Mouse (Mus musculus): ENCODE data around the gene Rnf150.

Rnf150 gene

GRCm38 (mm10) chr8:82863041-82863744 lies at the start of gene Rnf150:
Gene Rnf150 (plus strand): TSS chr8:82863356.
- DNase-seq (ENCODE audit: low spot score in 2 of 2): peak; percentile 72 to 87

- no peak for DNase-seq (ENCODE audit: low spot score in 2 of 2)
Measured at GRCm38 (mm10) chr8:82826135-82827046, 36.8 kb upstream of the Rnf150 start.

GRCm38 (mm10) chr8:82840415-82840814 lies 22.7 kb upstream of the Rnf150 start:
- DNase-seq (ENCODE audit: low spot score in 2 of 2): no peak

GRCm38 (mm10) chr8:82840963-82841362 lies 22.2 kb upstream of the Rnf150 start:
- no peak for DNase-seq (ENCODE audit: low spot score in 2 of 2)

GRCm38 (mm10) chr8:82841520-82842142 lies 21.5 kb upstream of the Rnf150 start:
- no peak for DNase-seq (ENCODE audit: low spot score in 2 of 2)

GRCm38 (mm10) chr8:82843697-82844096 lies 19.5 kb upstream of the Rnf150 start:
- no peak for DNase-seq (ENCODE audit: low spot score in 2 of 2)

GRCm38 (mm10) chr8:82844413-82844812 lies 18.7 kb upstream of the Rnf150 start:
- no peak for DNase-seq (ENCODE audit: low spot score in 2 of 2)

- no peak for DNase-seq (ENCODE audit: low spot score in 2 of 2)
Measured at GRCm38 (mm10) chr8:82846098-82846497, 17.1 kb upstream of the Rnf150 start.

- DNase-seq (ENCODE audit: low spot score in 2 of 2): no peak
Measured at GRCm38 (mm10) chr8:82846730-82847129, 16.4 kb upstream of the Rnf150 start.

- DNase-seq (ENCODE audit: low spot score in 2 of 2): no peak
Measured at GRCm38 (mm10) chr8:82858541-82859342, 4.4 kb upstream of the Rnf150 start.

- DNase-seq (ENCODE audit: low spot score in 2 of 2): no peak
Measured at GRCm38 (mm10) chr8:82859343-82859620, 3.9 kb upstream of the Rnf150 start.

- DNase-seq (ENCODE audit: low spot score in 2 of 2): peak; percentile 29 to 70
Measured at GRCm38 (mm10) chr8:82863745-82864520, 777 bp downstream of the Rnf150 start.

GRCm38 (mm10) chr8:82864521-82864818 lies 1.3 kb downstream of the Rnf150 start:
- DNase-seq (ENCODE audit: low spot score in 2 of 2): no peak

GRCm38 (mm10) chr8:82865239-82865638 lies 2.1 kb downstream of the Rnf150 start:
- no peak for DNase-seq (ENCODE audit: low spot score in 2 of 2)

- no peak for DNase-seq (ENCODE audit: low spot score in 2 of 2)
Measured at GRCm38 (mm10) chr8:82866251-82866650, 3.1 kb downstream of the Rnf150 start.

- no peak for DNase-seq (ENCODE audit: low spot score in 2 of 2)
Measured at GRCm38 (mm10) chr8:82870840-82871490, 7.8 kb downstream of the Rnf150 start.

- DNase-seq (ENCODE audit: low spot score in 2 of 2): no peak
Measured at GRCm38 (mm10) chr8:82871986-82872385, 8.8 kb downstream of the Rnf150 start.

- no peak for DNase-seq (ENCODE audit: low spot score in 2 of 2)
Measured at GRCm38 (mm10) chr8:82874102-82874501, 10.9 kb downstream of the Rnf150 start.

GRCm38 (mm10) chr8:82875135-82875534 lies 12.0 kb downstream of the Rnf150 start:
- DNase-seq (ENCODE audit: low spot score in 2 of 2): no peak

- no peak for DNase-seq (ENCODE audit: low spot score in 2 of 2)
Measured at GRCm38 (mm10) chr8:82884480-82884879, 21.3 kb downstream of the Rnf150 start.

GRCm38 (mm10) chr8:82887234-82887633 lies 24.1 kb downstream of the Rnf150 start:
- DNase-seq (ENCODE audit: low spot score in 2 of 2): no peak
